Mouse (Mus musculus) thymus, postnatal 0 days (tissue): Measurements from ENCODE around the gene Defa33. TPM values are rescaled to one million over a fixed set of nuclear protein-coding genes. Genes with fewer than 3 reads are reported as not detected.
"Not testable (repeated sequence)": the region's sequence is repeated elsewhere in the genome, so short reads cannot be mapped to it uniquely, and the experiment has no call there.

Experiments used
- DNase-seq: peaks from one replicate; pipeline ENCODE4 v3.0.0-alpha.2; 2015; ENCODE audit warnings: low spot score
- polyA plus RNA-seq: library from polyadenylated mRNA; unstranded; fragments of >200 nt; fragmentation: Nextera tagmentation; extraction: Ambion mirVana; gene quantifications from 2 replicates; pipeline ENCODE4 v1.2.1, GENCODE M21; 2015

Gene Defa33
- polyA plus RNA-seq = 1.1 TPM in 1 of 2 replicates, not detected in the other

- DNase-seq = not testable (repeated sequence)
These were observed at the start of gene Defa33 for GRCm38 (mm10) chr8:21391511-21391910. Gene Defa33 (plus strand): TSS chr8:21391811.

- not testable (repeated sequence) for DNase-seq
These were observed 13.4 kb upstream of the Defa33 start, which contains the start of gene Defa2 for GRCm38 (mm10) chr8:21378215-21378614. Gene Defa2 (plus strand): TSS chr8:21378515.

DNA sequence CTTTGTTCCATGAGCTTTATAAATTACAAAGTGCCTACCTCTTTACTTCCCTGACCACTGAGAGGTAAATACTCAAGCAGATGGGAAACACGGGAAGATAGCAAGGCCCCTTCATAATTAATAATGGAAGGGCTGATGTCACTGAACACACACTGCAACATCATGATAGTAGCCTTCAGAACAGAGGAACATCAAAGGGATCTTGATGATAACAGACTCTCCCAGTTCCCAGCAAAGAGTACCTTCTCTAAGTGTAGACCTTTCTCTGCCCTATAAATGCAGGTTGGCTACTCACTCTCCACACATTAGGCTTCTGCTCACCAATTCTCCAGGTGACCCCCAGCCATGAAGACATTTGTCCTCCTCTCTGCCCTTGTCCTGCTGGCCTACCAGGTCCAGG lies 35.5 kb downstream of the Defa33 start, which contains the start of gene Defa36:
TSS of gene Defa36 (plus strand) at position 301 of the 400 bp plus-strand sequence.
- not testable (repeated sequence) for DNase-seq

Other genes with a start within 250 kb of the Defa33 start
- gene Defa22, start 229.5 kb upstream of the Defa33 start, polyA plus RNA-seq = not detected in 2 replicates
- gene Defa31, start 200.2 kb upstream of the Defa33 start, polyA plus RNA-seq = 0.74 TPM in 1 of 2 replicates, not detected in the other
- gene Gm15293, start 190.2 kb upstream of the Defa33 start, polyA plus RNA-seq = not detected in 2 replicates
- not detected in 2 replicates for gene Gm15292, start 142.1 kb upstream of the Defa33 start, polyA plus RNA-seq
- not detected in 2 replicates for gene Defa27, start 76.3 kb upstream of the Defa33 start, polyA plus RNA-seq
- gene Defa29, start 64.8 kb upstream of the Defa33 start, polyA plus RNA-seq = 0.28 and 0.34 TPM in 2 replicates
- gene Defa2, start 13.3 kb upstream of the Defa33 start, polyA plus RNA-seq = not detected in 2 replicates
- not detected in 2 replicates for gene Defa36, start 35.6 kb downstream of the Defa33 start, polyA plus RNA-seq
- 0.68 and 1.3 TPM in 2 replicates for gene Gm7849, start 64.7 kb downstream of the Defa33 start, polyA plus RNA-seq
- gene Defa20, start 117.4 kb downstream of the Defa33 start, polyA plus RNA-seq = 0.41 TPM in 1 of 2 replicates, not detected in the other
- gene Defa32, start 137.2 kb downstream of the Defa33 start, polyA plus RNA-seq = 0.41 TPM in 1 of 2 replicates, not detected in the other
- gene Defa37, start 173.6 kb downstream of the Defa33 start, polyA plus RNA-seq = not detected in 2 replicates
- not detected in 2 replicates for gene Defa28, start 191.2 kb downstream of the Defa33 start, polyA plus RNA-seq
- not detected in 2 replicates for gene Gm7861, start 202.7 kb downstream of the Defa33 start, polyA plus RNA-seq
- gene Defa26, start 226.4 kb downstream of the Defa33 start, polyA plus RNA-seq = not detected in 2 replicates